Mouse (Mus musculus) activated CD4-positive, CD25-positive, alpha-beta regulatory T cell (primary cell): ENCODE results near the gene Cln3. TPM values are rescaled to one million over a fixed set of nuclear protein-coding genes. Genes with fewer than 3 reads are reported as not detected.

Source experiments
- polyA plus RNA-seq, 2 experiments: library from polyadenylated mRNA; unstranded; fragments of 100-300 nt; shearing (Covaris generic); gene quantifications; one replicate each; pipeline ENCODE4 v1.2.1; 2017

Cln3 gene
- 100 to 1,000 TPM in 1 of 2 experiments, 10 to 100 TPM in 1; 50.3 to 115 TPM for polyA plus RNA-seq

DNA sequence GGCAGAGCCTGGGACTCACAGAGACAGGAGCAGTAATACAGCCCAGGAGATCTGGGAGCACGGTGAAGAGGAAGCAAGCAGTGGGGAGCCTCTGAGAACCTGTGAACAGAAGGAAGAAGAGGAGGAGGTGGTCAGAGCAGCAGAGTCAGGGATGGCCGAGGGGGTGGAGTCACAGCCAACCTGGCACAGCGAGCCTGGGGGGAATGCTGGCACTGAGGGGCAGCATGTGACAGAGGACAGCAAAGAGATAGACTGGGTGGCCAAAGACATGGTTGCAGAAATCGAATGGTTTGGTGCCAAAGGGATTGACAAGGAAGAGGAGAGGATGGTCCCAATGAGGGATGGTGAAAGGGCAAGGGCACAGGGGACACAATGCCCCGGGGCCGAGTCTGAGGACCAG is at the start of gene Cln3:
Gene Cln3, minus strand, starts transcription at position 101 of the 400 bp plus-strand sequence.

DNA sequence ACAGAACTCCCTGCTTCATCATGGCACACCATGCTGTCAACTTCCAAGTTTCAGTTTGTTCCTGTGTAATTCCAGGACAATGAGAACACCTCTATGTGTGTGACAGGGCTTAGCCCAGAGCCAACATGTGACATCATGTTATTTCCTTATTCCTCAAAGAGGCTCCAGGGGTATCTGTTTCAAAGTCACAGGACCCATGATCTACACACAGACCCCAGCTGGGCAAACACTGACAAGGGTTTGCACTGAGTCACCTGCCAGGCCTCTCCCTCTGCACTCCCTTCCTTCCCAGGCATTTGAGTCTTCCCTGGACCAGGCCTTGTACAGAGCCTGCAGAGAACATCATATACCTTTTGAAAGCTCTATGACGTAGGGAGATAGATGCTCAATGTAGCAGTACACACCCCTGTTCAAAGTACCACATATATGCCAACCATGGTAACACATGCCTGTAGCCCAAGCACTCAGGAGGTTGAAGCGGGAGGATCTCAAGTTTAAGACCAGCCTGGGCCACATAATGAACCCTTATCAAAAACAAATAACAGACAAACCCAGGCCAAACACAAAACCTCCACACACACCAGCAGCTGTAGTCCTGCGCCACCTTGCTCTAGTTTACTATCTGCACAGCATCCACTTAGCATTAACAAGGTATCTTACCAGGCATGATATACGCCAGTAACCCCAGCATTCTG is 45.4 kb upstream of the Cln3 start, which contains the start of gene Nupr1:
Gene Nupr1, minus strand, starts transcription at position 38 of the 695 bp plus-strand sequence.

DNA sequence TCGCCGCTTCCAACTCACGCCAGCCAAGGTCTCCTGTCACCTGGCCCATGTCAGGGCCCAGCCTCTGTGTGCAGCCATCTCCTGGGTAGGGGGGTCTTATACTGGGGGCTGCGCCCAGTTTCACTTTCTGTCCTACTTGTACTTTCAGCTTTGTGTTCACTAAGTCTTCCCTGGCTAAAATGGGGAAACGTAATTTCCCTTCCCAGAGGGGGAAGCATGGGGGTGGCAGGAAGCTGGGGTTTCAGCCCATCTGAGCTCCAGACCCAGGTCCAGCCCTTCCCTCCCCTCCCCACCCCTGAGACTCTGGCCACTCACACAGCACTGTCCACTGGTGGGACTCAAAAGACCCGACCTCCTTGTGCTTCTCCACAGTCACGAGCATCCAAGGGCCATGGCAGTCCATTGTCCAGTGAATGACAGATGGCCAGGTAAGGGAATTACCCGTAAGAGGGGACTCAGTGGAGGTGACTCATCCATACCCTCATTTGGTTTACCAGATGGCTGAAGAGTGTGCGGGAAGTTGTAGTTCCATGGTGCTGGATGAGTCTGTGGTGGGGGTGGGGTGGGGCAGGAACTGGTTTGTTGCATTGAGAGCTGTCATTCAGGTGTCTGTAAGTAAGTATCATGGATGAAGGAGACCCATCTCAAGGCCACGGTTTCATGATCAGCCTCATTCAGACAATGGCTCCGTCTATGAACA is 9.4 kb upstream of the Cln3 start, which contains the start of gene Il27:
Gene Il27, minus strand, starts transcription at position 80 of the 700 bp plus-strand sequence.

DNA sequence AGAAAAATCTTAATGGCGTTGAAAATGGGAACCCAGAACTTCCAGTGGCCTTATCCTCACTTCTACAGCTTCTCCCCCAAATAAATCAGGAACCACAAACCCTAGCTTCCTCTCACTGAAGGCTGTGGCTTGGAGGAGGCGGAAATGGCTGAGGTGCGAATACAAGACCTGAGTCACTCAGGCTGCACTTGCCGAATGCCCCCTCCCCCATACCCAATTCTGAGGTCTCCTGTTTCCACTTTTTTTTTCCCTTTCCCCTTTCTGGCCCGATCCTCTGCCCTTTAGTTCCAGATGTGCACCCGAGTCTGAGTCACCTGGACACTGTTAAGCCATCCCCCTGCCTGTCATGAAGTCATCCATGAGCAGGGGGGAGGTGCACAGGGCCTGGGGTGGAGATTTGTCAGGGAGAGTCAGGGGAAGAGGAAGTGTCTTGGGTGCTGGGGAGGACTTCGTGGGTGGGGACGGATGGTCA is 1.1 kb downstream of the Cln3 start, which contains the start of gene Apobr:
Gene Apobr, plus strand, starts transcription at position 437 of the 472 bp plus-strand sequence.

DNA sequence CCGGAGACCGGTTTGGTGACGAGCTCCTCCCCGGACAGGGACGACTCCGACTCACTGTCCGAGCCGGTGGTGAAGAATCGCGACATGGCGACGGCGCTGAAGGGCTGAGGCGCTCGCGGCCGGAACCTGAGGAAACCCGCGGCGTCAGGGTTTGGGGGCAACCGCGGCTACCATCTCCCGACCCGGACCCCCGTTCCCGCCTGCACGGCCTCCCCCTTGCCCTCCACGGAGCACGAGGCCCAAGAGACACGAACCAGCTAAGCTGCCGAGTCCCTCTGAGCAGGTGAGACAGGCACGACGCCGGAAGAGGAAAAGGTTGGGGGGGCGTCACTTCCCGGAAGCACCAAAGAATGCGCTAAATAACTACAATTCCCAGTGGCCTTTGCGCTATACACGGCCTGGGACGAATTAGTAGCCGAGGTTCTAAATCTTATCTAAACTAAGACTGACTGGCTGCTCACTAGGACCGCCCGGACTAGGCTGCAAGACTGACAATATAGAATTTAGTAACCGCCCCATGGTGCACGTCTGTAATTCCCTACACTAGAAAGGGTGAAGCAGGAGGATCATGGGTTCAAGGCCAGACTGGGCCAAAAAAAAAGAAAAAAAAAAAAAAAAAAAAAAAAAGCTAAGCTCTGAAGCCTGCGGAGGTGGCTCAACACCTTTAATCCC is 19.4 kb downstream of the Cln3 start, which contains the start of gene Eif3c:
Gene Eif3c, minus strand, starts transcription at position 318 of the 672 bp plus-strand sequence.

Other genes with a start within 250 kb of the Cln3 start
- gene Lat, start 216.2 kb downstream of the Cln3 start, polyA plus RNA-seq = 100 to 1,000 TPM; 699 to 796 TPM
- 10 to 100 TPM; 43.1 to 44.7 TPM for gene Spns1, start 208.4 kb downstream of the Cln3 start, polyA plus RNA-seq
- 1 to 10 TPM; 4.7 to 6.0 TPM for gene Nfatc2ip, start 189.1 kb downstream of the Cln3 start, polyA plus RNA-seq
- gene Cd19, start 170.9 kb downstream of the Cln3 start, polyA plus RNA-seq = 1 to 10 TPM; 2.7 to 6.1 TPM
- 10 to 100 TPM; 43.4 to 61.1 TPM for gene Rabep2, start 157.1 kb downstream of the Cln3 start, polyA plus RNA-seq
- under 1 TPM; 0.60 to 0.97 TPM for gene Atp2a1, start 122.7 kb downstream of the Cln3 start, polyA plus RNA-seq
- 10 to 100 TPM; 36.2 to 52.7 TPM for gene Sh2b1, start 110.4 kb downstream of the Cln3 start, polyA plus RNA-seq
- 100 to 1,000 TPM in 1 of 2 experiments, 10 to 100 TPM in 1; 97.6 to 106 TPM for gene Tufm, start 98.5 kb downstream of the Cln3 start, polyA plus RNA-seq
- 100 to 1,000 TPM in 1 of 2 experiments, 10 to 100 TPM in 1; 94.3 to 103 TPM for gene Atxn2l, start 82.4 kb downstream of the Cln3 start, polyA plus RNA-seq
- gene Eif3c, start 19.4 kb downstream of the Cln3 start, polyA plus RNA-seq = 100 to 1,000 TPM; 180 to 184 TPM
- 1 to 10 TPM in 1 of 2 experiments, under 1 TPM in 1; 0.98 to 4.1 TPM for gene Apobr, start 875 bp downstream of the Cln3 start, polyA plus RNA-seq
- under 1 TPM in 1 of 2 experiments, not detected in 1; 0.17 TPM for gene Il27, start 9.1 kb upstream of the Cln3 start, polyA plus RNA-seq
- gene Nupr1, start 45.0 kb upstream of the Cln3 start, polyA plus RNA-seq = 1 to 10 TPM in 1 of 2 experiments, not detected in 1; 1.3 TPM
- gene Sgf29, start 63.5 kb upstream of the Cln3 start, polyA plus RNA-seq = 10 to 100 TPM; 83.9 to 89.3 TPM
- gene Sult1a1, start 90.6 kb upstream of the Cln3 start, polyA plus RNA-seq = 1 to 10 TPM in 1 of 2 experiments, under 1 TPM in 1; 0.76 to 1.8 TPM
- gene Bola2, start 109.6 kb upstream of the Cln3 start, polyA plus RNA-seq = 100 to 1,000 TPM; 111 to 133 TPM
- 10 to 100 TPM in 1 of 2 experiments, 1 to 10 TPM in 1; 7.1 to 13.5 TPM for gene Slx1b, start 110.0 kb upstream of the Cln3 start, polyA plus RNA-seq
- gene Coro1a, start 122.0 kb upstream of the Cln3 start, polyA plus RNA-seq = 1,000 to 10,000 TPM; 3,096 to 3,488 TPM
- 10 to 100 TPM; 30.7 to 33.6 TPM for gene Mapk3, start 173.8 kb upstream of the Cln3 start, polyA plus RNA-seq
- 1 to 10 TPM in 1 of 2 experiments, under 1 TPM in 1; 0.94 to 3.4 TPM for gene Gdpd3, start 180.5 kb upstream of the Cln3 start, polyA plus RNA-seq
- gene Ypel3, start 191.1 kb upstream of the Cln3 start, polyA plus RNA-seq = 100 to 1,000 TPM; 529 to 591 TPM
- 1 to 10 TPM; 1.9 to 4.1 TPM for gene Tbx6, start 195.7 kb upstream of the Cln3 start, polyA plus RNA-seq
- gene Ppp4c, start 206.7 kb upstream of the Cln3 start, polyA plus RNA-seq = 100 to 1,000 TPM; 387 to 443 TPM
- gene Fam57b, start 211.9 kb upstream of the Cln3 start, polyA plus RNA-seq = not detected
- gene 4930451I11Rik, start 245.8 kb upstream of the Cln3 start, polyA plus RNA-seq = not detected